Mouse (Mus musculus) thymus, postnatal 10 days (tissue): ENCODE measurements around the gene Krt5.
"Not testable (repeated sequence)": the region's sequence is repeated elsewhere in the genome, so short reads cannot be mapped to it uniquely, and the experiment has no call there.

Experiments
- DNase-seq, 2 experiments: peaks; one replicate each; pipeline ENCODE4 v3.0.0; 2021; ENCODE audit warnings: low spot score in 2 of 2

Gene Krt5

DNA sequence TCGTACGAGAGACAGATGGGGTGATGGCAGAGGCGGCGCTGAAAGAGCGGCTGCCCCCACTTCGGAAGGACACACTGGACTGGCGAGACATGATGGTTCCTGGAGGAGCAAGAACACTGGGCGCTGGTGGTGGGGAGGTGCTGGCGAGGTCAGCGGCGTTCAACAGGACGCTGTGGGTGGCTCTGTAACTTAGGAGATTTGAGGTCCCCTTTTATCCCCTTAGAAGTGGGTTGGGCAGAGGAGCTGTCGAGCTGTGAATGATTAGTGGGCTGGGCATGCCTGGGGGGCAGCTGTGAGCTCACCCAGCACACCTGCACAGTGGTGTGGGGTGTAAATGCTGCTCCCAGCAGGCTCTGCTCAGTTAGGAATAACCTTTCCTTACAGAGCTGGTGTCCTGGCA lies at the start of gene Krt5:
Gene Krt5, minus strand, starts transcription at position 179 of the 400 bp plus-strand sequence.
- DNase-seq, result no peak

DNA sequence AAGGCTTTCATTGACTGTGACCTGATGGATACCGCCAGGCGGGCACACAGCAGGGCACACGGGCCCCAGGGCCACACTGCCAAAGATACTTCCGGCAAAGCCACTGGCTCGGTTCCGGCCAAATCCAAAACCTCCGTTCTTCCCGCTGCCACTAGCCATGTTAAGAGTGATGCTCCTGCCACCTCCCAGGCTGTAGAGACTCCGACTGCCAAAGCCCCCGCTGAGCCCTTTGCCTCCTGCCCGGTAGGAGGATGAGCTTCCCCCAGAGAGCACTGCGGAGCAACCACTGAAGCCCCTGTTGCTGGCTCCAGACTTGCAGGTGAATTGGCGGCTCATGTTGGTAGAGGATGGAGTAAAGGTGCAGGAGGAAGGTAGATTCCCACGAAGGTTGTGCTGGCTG lies 30.0 kb upstream of the Krt5 start, which contains the start of gene Krt71:
Gene Krt71, minus strand, starts transcription at position 399 of the 400 bp plus-strand sequence.
- no peak for DNase-seq

DNA sequence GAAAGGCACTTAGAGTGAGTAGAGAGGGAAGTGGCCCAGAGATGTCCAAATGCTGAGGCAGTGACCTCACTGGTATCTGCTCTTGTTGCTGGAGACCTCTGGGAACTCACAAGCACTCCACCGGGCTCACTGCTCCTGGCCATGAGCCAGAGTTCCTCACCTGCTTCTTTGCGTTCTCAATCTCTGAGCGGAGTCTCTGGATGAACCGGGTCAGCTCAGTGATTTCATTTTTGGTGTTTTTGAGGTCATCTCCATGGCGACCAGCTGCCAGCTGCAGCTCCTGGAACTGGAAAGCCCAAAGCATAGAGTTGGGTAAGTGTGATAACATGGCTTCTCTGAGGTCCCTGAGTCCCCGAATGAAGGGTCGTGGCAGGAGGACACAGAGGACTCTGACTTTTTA lies 25.1 kb upstream of the Krt5 start:
- no peak for DNase-seq

DNA sequence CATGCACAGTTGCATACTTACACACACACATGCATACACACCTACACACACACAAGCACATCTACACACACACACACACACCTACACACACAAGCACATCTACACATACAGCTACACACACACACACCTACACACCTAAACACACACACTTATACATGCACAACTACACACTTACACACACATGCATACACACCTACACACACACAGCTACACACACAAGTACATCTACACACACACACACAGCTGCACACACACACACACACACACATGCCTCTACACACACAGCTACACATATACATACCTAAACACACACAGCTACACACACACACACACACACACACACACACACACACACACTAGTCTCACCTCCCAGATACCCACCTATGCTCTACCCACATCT lies 18.0 kb upstream of the Krt5 start:
- no peak for DNase-seq

DNA sequence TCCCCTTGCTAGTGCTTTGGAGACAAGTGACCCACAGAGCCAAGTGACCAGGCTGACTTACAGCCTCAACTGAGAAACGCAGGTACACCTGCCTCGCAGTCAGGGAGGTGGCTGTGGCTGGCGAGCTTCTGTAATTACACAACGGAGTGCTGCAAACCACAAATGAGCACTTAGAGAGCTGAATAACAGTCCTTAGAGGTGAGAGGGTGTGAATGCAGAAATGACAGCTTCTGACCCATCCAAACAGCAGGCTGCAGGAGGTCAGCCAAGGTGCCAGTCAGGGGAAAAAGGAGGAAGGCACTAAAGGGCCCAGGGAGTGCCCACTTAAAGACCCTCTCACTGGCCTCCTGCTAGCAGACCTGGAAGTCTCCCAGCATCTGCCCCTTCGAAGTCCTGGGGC lies 12.0 kb upstream of the Krt5 start:
- DNase-seq, result no peak

DNA sequence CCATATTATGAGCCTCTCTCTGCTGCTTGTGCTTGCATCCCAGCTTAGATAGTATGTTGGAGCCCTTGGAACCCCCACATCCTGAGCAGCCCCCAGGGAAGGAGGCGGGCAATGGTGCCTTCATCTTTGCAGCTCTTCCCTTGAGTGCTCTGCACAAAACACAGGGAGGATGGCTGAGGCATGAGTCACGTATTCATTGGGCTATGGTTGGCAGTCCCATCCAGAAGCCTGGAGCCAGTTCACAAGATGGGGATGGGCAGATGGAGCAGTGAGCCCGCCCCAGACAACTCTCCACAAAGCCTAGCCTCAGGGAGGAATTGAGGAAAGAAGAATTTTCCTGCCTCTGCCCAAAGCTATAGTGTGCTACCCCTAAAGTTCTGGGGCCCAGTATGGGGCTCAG lies 3.1 kb upstream of the Krt5 start:
- no peak for DNase-seq

DNA sequence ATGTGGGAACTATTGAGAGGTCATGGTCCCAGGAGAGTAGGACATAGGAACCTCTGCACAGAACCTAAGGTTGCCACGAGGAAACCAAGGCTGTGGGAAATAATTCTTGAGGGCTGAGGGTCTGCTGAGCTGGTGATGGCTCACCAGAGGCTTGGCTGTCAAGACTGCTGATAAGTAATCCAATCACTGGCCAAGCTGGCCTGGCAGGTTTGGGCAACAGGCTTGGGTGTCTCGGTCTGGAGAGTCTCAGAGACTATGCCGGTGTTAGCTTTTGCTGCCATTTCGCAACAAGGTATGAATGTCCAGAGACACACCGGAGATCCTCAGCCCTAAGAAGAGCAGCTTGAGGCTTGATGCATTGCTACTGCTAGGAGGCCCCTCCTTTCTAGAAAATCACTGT lies 1.7 kb upstream of the Krt5 start:
- no peak for DNase-seq

DNA sequence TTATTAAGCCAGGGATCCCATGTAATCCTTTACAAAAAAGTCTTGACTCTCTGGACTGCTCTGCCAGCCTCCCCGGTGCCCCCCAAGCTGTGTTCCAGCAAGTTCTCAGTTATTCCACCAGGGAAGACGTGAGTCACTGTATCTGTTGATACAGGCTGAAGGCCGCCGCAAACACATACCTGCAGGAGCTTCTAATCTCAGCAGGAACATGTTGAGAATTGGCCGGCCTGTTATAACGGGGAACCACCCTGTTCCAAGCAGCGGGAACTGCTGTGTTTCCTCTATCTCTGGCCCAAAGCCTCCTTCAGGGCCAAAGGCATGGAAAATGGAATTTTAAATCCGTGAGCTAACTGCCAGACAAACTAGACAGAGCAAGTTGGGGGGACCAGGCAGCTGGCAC lies 1.0 kb upstream of the Krt5 start:
- DNase-seq, result no peak

- DNase-seq, result no peak
Measured at GRCm38 (mm10) chr15:101708683-101709082, 4.0 kb downstream of the Krt5 start.

DNA sequence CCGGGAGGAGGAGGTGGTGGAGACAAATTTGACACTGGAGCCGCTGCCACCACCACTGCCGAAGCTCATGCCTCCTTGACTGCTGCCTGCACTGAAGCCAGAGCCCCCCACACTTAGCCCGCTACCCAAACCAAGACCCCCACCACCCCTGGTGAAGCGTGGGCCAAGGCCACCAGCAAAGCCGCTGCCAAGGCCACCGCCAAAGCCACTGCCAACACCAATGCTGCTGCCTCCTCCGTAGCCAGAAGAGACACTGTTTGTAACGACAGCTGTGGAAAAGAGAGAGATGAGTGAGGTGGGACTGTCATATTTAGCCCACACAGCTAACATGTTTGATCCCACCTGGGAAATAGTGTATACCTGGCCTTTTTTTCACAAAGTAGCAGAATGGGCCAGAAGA lies 5.2 kb downstream of the Krt5 start:
- DNase-seq, result no peak

- no peak for DNase-seq
Measured at GRCm38 (mm10) chr15:101704066-101704465, 8.6 kb downstream of the Krt5 start.

GRCm38 (mm10) chr15:101702380-101702779 lies 10.3 kb downstream of the Krt5 start:
- DNase-seq, result no peak

DNA sequence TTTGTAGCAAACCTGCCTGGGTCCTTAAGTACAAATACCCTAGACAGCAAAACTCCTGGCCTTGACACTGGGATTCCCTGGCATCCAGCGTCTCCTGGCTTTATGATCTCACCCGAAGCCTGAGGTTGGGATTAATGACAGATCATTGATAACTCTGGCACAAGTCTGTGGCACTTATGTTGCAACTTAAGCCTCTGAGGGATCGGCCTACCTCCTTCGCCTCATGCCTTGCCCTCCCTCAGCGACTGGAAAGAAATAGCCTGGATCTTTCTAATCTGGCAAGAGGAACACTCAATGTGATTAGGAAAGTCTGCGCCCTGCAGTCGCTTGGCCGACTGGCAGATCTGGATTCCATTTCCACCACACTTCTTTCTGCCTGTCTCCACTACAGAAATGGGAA lies 12.8 kb downstream of the Krt5 start:
- DNase-seq, result no peak

DNA sequence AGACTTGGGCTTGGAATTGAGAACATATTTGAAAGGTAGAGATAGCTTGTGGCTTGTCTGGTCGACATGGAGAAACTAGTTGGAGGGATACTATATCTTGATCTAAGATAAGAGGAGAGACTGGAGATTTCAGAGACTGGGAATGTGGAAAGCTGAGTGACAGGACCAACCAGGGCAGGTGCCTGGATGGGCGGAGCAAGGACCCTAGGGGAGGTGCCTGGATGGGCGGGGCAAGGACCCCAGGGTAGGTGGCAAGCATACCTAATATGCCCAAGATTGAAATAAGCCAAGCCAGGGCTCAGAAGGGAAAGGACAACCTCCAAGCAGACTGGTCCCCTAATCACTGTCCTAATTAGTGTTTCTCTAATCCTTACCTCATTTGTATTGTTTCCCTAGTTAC lies 13.5 kb downstream of the Krt5 start:
- DNase-seq, result no peak

DNA sequence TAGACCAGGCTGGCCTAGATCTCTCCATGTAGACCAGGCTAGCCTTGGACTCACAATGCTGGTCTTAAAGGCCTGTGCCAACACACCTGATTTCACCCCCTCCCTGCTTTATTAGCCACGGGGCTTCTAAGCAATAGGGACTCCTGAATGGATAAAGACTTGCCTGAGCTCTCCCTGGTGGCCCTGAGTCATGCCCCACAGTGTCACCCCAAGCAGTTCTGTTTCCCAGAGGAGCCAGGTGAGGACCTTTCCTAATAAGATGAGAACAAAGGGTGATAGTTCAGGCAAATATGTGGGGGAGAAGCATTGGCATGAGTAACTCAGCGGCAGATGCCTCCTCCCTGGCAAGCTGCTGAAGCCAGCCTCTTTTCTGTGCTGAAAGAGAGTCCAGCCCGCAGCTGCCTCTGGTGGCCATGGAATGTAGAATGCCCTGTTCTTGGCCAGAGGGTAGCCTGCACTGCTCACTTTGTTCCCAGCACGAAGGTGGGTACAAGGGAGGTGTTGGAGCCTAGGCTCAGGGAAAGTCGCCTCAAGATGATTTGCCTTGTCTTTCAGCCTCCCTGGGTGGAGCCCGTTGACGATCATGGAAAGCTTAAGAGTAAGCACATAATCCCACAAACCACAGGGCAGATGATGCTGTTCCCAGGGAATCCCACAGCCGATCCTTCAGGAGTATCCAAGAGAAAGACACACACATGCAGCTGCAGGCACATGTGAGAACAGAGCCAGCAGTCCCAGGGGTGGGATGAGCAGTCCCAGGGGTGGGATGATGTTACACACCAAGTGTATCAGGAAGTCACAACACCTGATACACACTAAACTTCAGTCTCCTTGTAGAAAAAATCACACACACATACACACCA lies 15.1 kb downstream of the Krt5 start:
- no peak for DNase-seq

- DNase-seq, result no peak
Measured at GRCm38 (mm10) chr15:101694207-101694606, 18.5 kb downstream of the Krt5 start, which contains the start of gene Krt6a. TSS of gene Krt6a (minus strand) at chr15:101694307.

- DNase-seq, result not testable (repeated sequence)
Measured at GRCm38 (mm10) chr15:101690460-101690859, 22.2 kb downstream of the Krt5 start.

DNA sequence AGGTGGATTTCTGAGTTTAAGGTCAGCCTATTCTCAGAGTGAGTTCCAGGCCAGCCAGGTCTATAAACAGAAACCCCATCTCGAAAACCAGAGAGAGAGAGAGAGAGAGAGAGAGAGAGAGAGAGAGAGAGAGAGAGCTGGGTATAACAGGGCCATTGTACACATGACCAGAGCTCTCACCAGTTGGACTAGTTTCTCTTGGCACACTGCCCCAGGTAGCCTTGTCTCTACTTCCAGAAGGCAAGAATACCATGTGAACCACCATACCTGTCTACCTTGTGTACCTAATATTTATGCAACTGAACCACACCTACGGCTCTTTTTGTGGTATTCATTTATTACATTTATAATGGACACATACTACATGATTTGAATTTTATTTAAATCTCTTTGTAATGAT lies 24.5 kb downstream of the Krt5 start:
- no peak for DNase-seq

- no peak for DNase-seq
Measured at GRCm38 (mm10) chr15:101680187-101680586, 32.5 kb downstream of the Krt5 start, which contains the start of gene Krt6b. TSS of gene Krt6b (minus strand) at chr15:101680287.

DNA sequence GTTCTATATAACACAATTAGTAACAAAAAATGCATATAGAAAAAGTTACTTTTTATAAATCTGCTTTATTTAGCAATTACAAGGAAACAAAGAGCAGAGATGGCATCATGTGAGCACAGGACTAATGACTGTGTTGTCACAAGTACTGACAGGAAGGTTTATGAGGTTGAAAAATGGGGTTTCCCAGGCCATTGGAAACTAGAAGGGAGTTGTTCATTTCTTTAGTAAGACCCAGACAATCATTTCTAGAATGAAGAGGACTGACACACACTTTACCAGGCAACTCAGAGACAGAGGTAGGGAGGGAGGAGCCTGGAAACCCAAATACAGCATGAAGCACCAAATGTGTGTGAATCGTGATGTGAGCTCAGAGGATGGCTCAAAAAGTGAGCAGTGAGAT lies 36.7 kb downstream of the Krt5 start:
- no peak for DNase-seq
